Mouse (Mus musculus) limb, embryonic 14.5 days (tissue): Measurements from ENCODE around the gene Cstb. TPM values are rescaled to one million over a fixed set of nuclear protein-coding genes. Genes with fewer than 3 reads are reported as not detected.

Experiments
- ATAC-seq: fragments of 200-750 bp; cut with Nextera tagmentation; 2 replicates; pipeline ENCODE4 v1.8.0; 2017; ENCODE audit warnings: low read depth, moderate number of reproducible peaks, moderate TSS enrichment; ENCODE audit not compliant: low FRiP score
- DNase-seq: peaks from one replicate; pipeline ENCODE4 v3.0.0-alpha.2; 2015; ENCODE audit warnings: low spot score
- H3K27ac ChIP-seq: fragments of 300-500 bp; sonication (generic); replicated peaks from 2 replicates; pipeline ENCODE4 v1.5.1; 2014; ENCODE audit warnings: low read depth, mild to moderate bottlenecking, low read length, moderate library complexity, mixed read lengths
- H3K27me3 ChIP-seq: fragments of 300-500 bp; sonication (generic); 2 replicates; pipeline ENCODE4 v1.6.1; 2014; ENCODE audit warnings: low read length, mixed read lengths; ENCODE audit not compliant: control insufficient read depth, insufficient read depth
- H3K36me3 ChIP-seq: fragments of 300-500 bp; sonication (generic); 2 replicates; pipeline ENCODE4 v1.6.1; 2014; ENCODE audit warnings: mild to moderate bottlenecking, low read length, moderate library complexity, mixed read lengths; ENCODE audit not compliant: control insufficient read depth, insufficient read depth
- H3K4me1 ChIP-seq: fragments of 300-500 bp; sonication (generic); 2 replicates; pipeline ENCODE4 v1.6.1; 2014; ENCODE audit warnings: antibody characterized with exemption, low read length, mixed read lengths; ENCODE audit not compliant: control insufficient read depth, insufficient read depth
- H3K4me2 ChIP-seq: fragments of 300-500 bp; sonication (generic); replicated peaks from 2 replicates; pipeline ENCODE4 v1.6.1; 2014; ENCODE audit warnings: low read depth, mild to moderate bottlenecking, low read length, moderate library complexity; ENCODE audit not compliant: severe bottlenecking
- H3K4me3 ChIP-seq: fragments of 300-500 bp; sonication (generic); replicated peaks from 2 replicates; pipeline ENCODE4 v1.5.1; 2014; ENCODE audit warnings: low read length
- H3K9ac ChIP-seq: fragments of 300-500 bp; sonication (generic); 2 replicates; pipeline ENCODE4 v1.6.1; 2014; ENCODE audit warnings: mild to moderate bottlenecking, low read depth, low read length, moderate library complexity; ENCODE audit not compliant: severe bottlenecking
- H3K9me3 ChIP-seq: fragments of 300-500 bp; sonication (generic); 2 replicates; pipeline ENCODE4 v1.6.1; 2016; ENCODE audit warnings: low read length; ENCODE audit not compliant: control insufficient read depth
- POLR2A ChIP-seq: fragments of 200-500 bp; IDR thresholded peaks from 2 replicates; pipeline ENCODE4 v1.8.0; 2012; ENCODE audit warnings: inconsistent platforms, mild to moderate bottlenecking, moderate library complexity, borderline replicate concordance; ENCODE audit not compliant: insufficient read depth, insufficient read length; ENCODE audit errors: extremely low read depth
- WGBS: fragments of 180-500 bp; shearing (Covaris S2); extraction: QIAGEN DNeasy Blood & Tissue Kit; methylation state at CpG from one replicate; pipeline ENCODE4 v1.1.7; 2014; 5-methylcytosine and 5-hydroxymethylcytosine counted together
- polyA plus RNA-seq, 2 experiments: library from polyadenylated mRNA; depleted of rRNA in 1 of 2; stranded (reverse) in 1 of 2; unstranded in 1 of 2; fragments of >200 nt; fragmentation: Nextera tagmentation in 1 of 2; extraction: Ambion mirVana in 1 of 2; gene quantifications; 2 replicates each; pipeline versions ENCODE4 v1.2.1 to v1.2.3; 2012 to 2014

The Cstb gene
- polyA plus RNA-seq, 2 experiments = 157 to 338 TPM

- ATAC-seq (no peak), DNase-seq (no peak)
- 20% methylated on average over 4 of the region's 4 CpGs for WGBS
- Histone ChIP-seq H3K27ac (no peak overlapping the region), H3K4me2 (no peak overlapping the region), H3K9me3 (no peaks in the 10 kb centered on the region), H3K4me3 (no peak overlapping the region), H3K36me3 (no peaks in the 10 kb centered on the region), H3K27me3 (peaks cover 4% of the 10 kb centered on the region; the same call in 1 of the 2 replicates), H3K9ac (0 out of 2 replicates have a peak overlapping the region, but pooled peaks have one; percentile 16), H3K4me1 (no peaks in the 10 kb centered on the region)
- TF ChIP-seq POLR2A = no peak
Observed at GRCm38 (mm10) chr10:78390982-78391470, 34.4 kb upstream of the Cstb start.

- no peak for TF ChIP-seq POLR2A
Observed at GRCm38 (mm10) chr10:78392072-78392471, 33.4 kb upstream of the Cstb start.

GRCm38 (mm10) chr10:78395377-78395776 is 30.1 kb upstream of the Cstb start:
- DNase-seq (no peak), ATAC-seq (no peak)
- Histone ChIP-seq H3K4me1 (no peaks in the 10 kb centered on the region), H3K36me3 (peaks cover 13% of the 10 kb centered on the region), H3K27me3 (peaks cover 4% of the 10 kb centered on the region; the same call in 1 of the 2 replicates), H3K27ac (no peak overlapping the region), H3K4me3 (no peak overlapping the region), H3K9ac (no peak overlapping the region), H3K9me3 (no peaks in the 10 kb centered on the region), H3K4me2 (no peak overlapping the region)
- 76% methylated on average over 3 of the region's 3 CpGs for WGBS
- TF ChIP-seq POLR2A = no peak

More at GRCm38 (mm10) chr10:78392072-78392471, 33.4 kb upstream of the Cstb start:
- Histone ChIP-seq H3K27ac (no peak overlapping the region), H3K9me3 (no peaks in the 10 kb centered on the region), H3K4me2 (no peak overlapping the region), H3K36me3 (no peaks in the 10 kb centered on the region), H3K4me1 (no peaks in the 10 kb centered on the region), H3K27me3 (peaks cover 4% of the 10 kb centered on the region; the same call in 1 of the 2 replicates), H3K9ac (no peak overlapping the region), H3K4me3 (no peak overlapping the region)
- DNase-seq = peak; percentile 31
- 4% methylated on average over 18 of the region's 18 CpGs for WGBS
- peak; percentile 8; the same call in 1 of the 2 replicates for ATAC-seq

- Histone ChIP-seq H3K4me1 (no peaks in the 10 kb centered on the region), H3K27me3 (0 out of 2 replicates have a peak, but pooled peaks cover 4% of the 10 kb centered on the region), H3K4me2 (no peak overlapping the region; the same call in 1 of the 2 replicates), H3K9me3 (no peaks in the 10 kb centered on the region), H3K9ac (no peak overlapping the region), H3K27ac (no peak overlapping the region), H3K36me3 (peaks cover 20% of the 10 kb centered on the region), H3K4me3 (no peak overlapping the region)
- TF ChIP-seq POLR2A = no peak
- 5% methylated on average over 17 of the region's 17 CpGs for WGBS
- DNase-seq (peak; percentile 91), ATAC-seq (peak; percentile 72)
Observed at GRCm38 (mm10) chr10:78395819-78396624, 29.4 kb upstream of the Cstb start.

GRCm38 (mm10) chr10:78396625-78396885 is 28.9 kb upstream of the Cstb start:
- DNase-seq = no peak
- Histone ChIP-seq H3K9ac (no peak overlapping the region), H3K9me3 (no peaks in the 10 kb centered on the region), H3K27ac (no peak overlapping the region), H3K4me2 (no peak overlapping the region; the same call in 1 of the 2 replicates), H3K27me3 (0 out of 2 replicates have a peak, but pooled peaks cover 3% of the 10 kb centered on the region), H3K4me1 (no peaks in the 10 kb centered on the region), H3K36me3 (peaks cover 25% of the 10 kb centered on the region), H3K4me3 (no peak overlapping the region)
- no peak for TF ChIP-seq POLR2A
- WGBS = 58% methylated on average over 4 of the region's 4 CpGs
- ATAC-seq = no peak
